Mouse (Mus musculus) megakaryocyte, embryonic 14.5 days (primary cell): ENCODE measurements around the gene Lias. TPM values are rescaled to one million over a fixed set of nuclear protein-coding genes. Genes with fewer than 3 reads are reported as not detected.

ENCODE experiments used
- H3K27me3 ChIP-seq: replicated peaks from 2 replicates; pipeline ENCODE3; 2012; ENCODE audit warnings: inconsistent platforms
- H3K36me3 ChIP-seq: replicated peaks from 2 replicates; pipeline ENCODE3; 2012; ENCODE audit warnings: low read length, inconsistent platforms, mixed read lengths
- H3K4me1 ChIP-seq: 2 replicates; pipeline ENCODE4 v1.6.1; 2012; ENCODE audit warnings: inconsistent platforms
- H3K4me3 ChIP-seq: replicated peaks from 2 replicates; pipeline ENCODE3; 2012; ENCODE audit warnings: moderate library complexity, mild to moderate bottlenecking, inconsistent platforms
- H3K9me3 ChIP-seq: 2 replicates; pipeline ENCODE4 v1.6.1; 2012; ENCODE audit warnings: inconsistent platforms
- FLI1 ChIP-seq: IDR thresholded peaks from 2 replicates; pipeline ENCODE4 v1.6.1; 2012; ENCODE audit warnings: low read length, inconsistent platforms, mixed read lengths
- GATA1 ChIP-seq: IDR thresholded peaks from 3 replicates; pipeline ENCODE4 v1.6.1; 2012; ENCODE audit warnings: mixed read lengths, low read length, inconsistent platforms, borderline replicate concordance
- polyA plus RNA-seq: library from polyadenylated mRNA; stranded (reverse); fragments of >175 nt; gene quantifications from 2 replicates; pipeline ENCODE4 v1.2.3, GENCODE M21; 2012; ENCODE audit warnings: low replicate concordance; ENCODE audit not compliant: insufficient read depth

Lias gene
- polyA plus RNA-seq, result 2.3 TPM in 1 of 2 replicates, not detected in the other

- Histone ChIP-seq H3K4me1 (peaks cover 39% of the 10 kb centered on the region), H3K9me3 (no peaks in the 10 kb centered on the region), H3K36me3 (peaks cover 59% of the 10 kb centered on the region), H3K4me3 (peak within 1 kb of the TSS; percentile 96), H3K27me3 (no peaks in the 10 kb centered on the region)
- TF ChIP-seq GATA1 (no peak), FLI1 (0 out of 2 replicates have a peak, but pooled peaks have one; percentile 10)
Observed at GRCm38 (mm10) chr5:65390648-65391644, at the start of gene Lias, which contains the start of gene Rpl9. Gene Lias, plus strand, starts transcription at chr5:65391497. Gene Rpl9, minus strand, starts transcription at chr5:65391444.

- Histone ChIP-seq H3K4me1 (no peaks in the 10 kb centered on the region), H3K36me3 (no peaks in the 10 kb centered on the region), H3K9me3 (no peaks in the 10 kb centered on the region), H3K4me3 (no peak within 1 kb of the TSS), H3K27me3 (peaks cover 25% of the 10 kb centered on the region)
- TF ChIP-seq FLI1, result no peak
- no peak for TF ChIP-seq GATA1
Observed at GRCm38 (mm10) chr5:65348168-65348567, 43.1 kb upstream of the Lias start, which contains the start of gene Klb. Gene Klb, plus strand, starts transcription at chr5:65348314.

GRCm38 (mm10) chr5:65350508-65350907, 40.8 kb upstream of the Lias start:
- H3K9me3 ChIP-seq, result peaks cover 5% of the 10 kb centered on the region
- no peaks in the 10 kb centered on the region for H3K36me3 ChIP-seq
- no peak overlapping the region for H3K4me3 ChIP-seq
- TF ChIP-seq FLI1, result no peak
- no peak for TF ChIP-seq GATA1
- H3K4me1 ChIP-seq, result no peaks in the 10 kb centered on the region
- peaks cover 25% of the 10 kb centered on the region for H3K27me3 ChIP-seq

- Histone ChIP-seq H3K4me3 (no peak overlapping the region), H3K36me3 (no peaks in the 10 kb centered on the region), H3K4me1 (peaks cover 4% of the 10 kb centered on the region; the same call in 1 of the 2 replicates), H3K27me3 (peaks cover 18% of the 10 kb centered on the region), H3K9me3 (peaks cover 5% of the 10 kb centered on the region)
- no peak for TF ChIP-seq GATA1
- TF ChIP-seq FLI1, result no peak
Observed at GRCm38 (mm10) chr5:65354097-65354496, 37.2 kb upstream of the Lias start.

GRCm38 (mm10) chr5:65354985-65355384, 36.3 kb upstream of the Lias start:
- Histone ChIP-seq H3K4me3 (no peak overlapping the region), H3K27me3 (peaks cover 17% of the 10 kb centered on the region), H3K36me3 (no peaks in the 10 kb centered on the region), H3K4me1 (peaks cover 4% of the 10 kb centered on the region; the same call in 1 of the 2 replicates), H3K9me3 (peaks cover 5% of the 10 kb centered on the region)
- no peak for TF ChIP-seq GATA1
- no peak for TF ChIP-seq FLI1

GRCm38 (mm10) chr5:65356851-65357250, 34.4 kb upstream of the Lias start:
- Histone ChIP-seq H3K27me3 (peaks cover 10% of the 10 kb centered on the region), H3K4me1 (peaks cover 4% of the 10 kb centered on the region; the same call in 1 of the 2 replicates), H3K9me3 (peaks cover 5% of the 10 kb centered on the region), H3K4me3 (no peak overlapping the region), H3K36me3 (no peaks in the 10 kb centered on the region)
- TF ChIP-seq FLI1, result no peak

- no peak for TF ChIP-seq FLI1
- TF ChIP-seq GATA1, result no peak
- H3K27me3 ChIP-seq, result peaks cover 2% of the 10 kb centered on the region
- H3K9me3 ChIP-seq, result peaks cover 5% of the 10 kb centered on the region
- peaks cover 4% of the 10 kb centered on the region; the same call in 1 of the 2 replicates for H3K4me1 ChIP-seq
- H3K4me3 ChIP-seq, result no peak overlapping the region
- no peaks in the 10 kb centered on the region for H3K36me3 ChIP-seq
Observed at GRCm38 (mm10) chr5:65357771-65358170, 33.5 kb upstream of the Lias start.

- H3K4me1 ChIP-seq, result no peaks in the 10 kb centered on the region
- no peaks in the 10 kb centered on the region for H3K36me3 ChIP-seq
- peaks cover 46% of the 10 kb centered on the region for H3K27me3 ChIP-seq
- no peak overlapping the region for H3K4me3 ChIP-seq
- H3K9me3 ChIP-seq, result no peaks in the 10 kb centered on the region
- TF ChIP-seq FLI1, result no peak
- no peak for TF ChIP-seq GATA1
Observed at GRCm38 (mm10) chr5:65367837-65368236, 23.5 kb upstream of the Lias start.

GRCm38 (mm10) chr5:65371551-65371950, 19.7 kb upstream of the Lias start:
- peaks cover 33% of the 10 kb centered on the region for H3K27me3 ChIP-seq
- no peak overlapping the region for H3K4me3 ChIP-seq
- no peaks in the 10 kb centered on the region for H3K9me3 ChIP-seq
- H3K4me1 ChIP-seq, result no peaks in the 10 kb centered on the region
- TF ChIP-seq GATA1 (no peak), FLI1 (no peak)
- H3K36me3 ChIP-seq, result no peaks in the 10 kb centered on the region

GRCm38 (mm10) chr5:65374746-65375145, 16.6 kb upstream of the Lias start:
- H3K4me1 ChIP-seq, result peaks cover 10% of the 10 kb centered on the region; the same call in 1 of the 2 replicates
- no peaks in the 10 kb centered on the region for H3K9me3 ChIP-seq
- no peak overlapping the region for H3K4me3 ChIP-seq
- H3K36me3 ChIP-seq, result no peaks in the 10 kb centered on the region
- peaks cover 26% of the 10 kb centered on the region for H3K27me3 ChIP-seq
- TF ChIP-seq FLI1 (no peak), GATA1 (no peak)
